Mouse (Mus musculus) gastrocnemius, adult 8-10 months (tissue): Measurements from ENCODE around the gene Mgat1. TPM values are rescaled to one million over a fixed set of nuclear protein-coding genes. Genes with fewer than 3 reads are reported as not detected.

Experiments
- DNase-seq, 2 experiments: peaks; one replicate each; pipeline ENCODE4 v3.0.0; 2022; ENCODE audit warnings: low spot score in 2 of 2
- total RNA-seq, 4 experiments: library from RNA; stranded (reverse); gene quantifications; 2 replicates each; pipeline ENCODE4 v1.2.4; 2022

The Mgat1 gene
- total RNA-seq, 4 experiments from 2014 or later, result 39.4 to 56.8 (median 48.4) TPM

- no peak for DNase-seq
Observed at GRCm38 (mm10) chr11:49241471-49241870, 2.5 kb upstream of the Mgat1 start.

GRCm38 (mm10) chr11:49242944-49243626 lies 906 bp upstream of the Mgat1 start:
- DNase-seq, result no peak

GRCm38 (mm10) chr11:49244595-49244930 lies 572 bp downstream of the Mgat1 start:
- no peak for DNase-seq

- no peak for DNase-seq
Observed at GRCm38 (mm10) chr11:49245176-49245575, 1.2 kb downstream of the Mgat1 start.

- no peak for DNase-seq
Observed at GRCm38 (mm10) chr11:49245634-49246415, 1.8 kb downstream of the Mgat1 start.

- DNase-seq, result no peak
Observed at GRCm38 (mm10) chr11:49246523-49246922, 2.5 kb downstream of the Mgat1 start.

GRCm38 (mm10) chr11:49247255-49247654 lies 3.3 kb downstream of the Mgat1 start:
- DNase-seq, result no peak

GRCm38 (mm10) chr11:49248226-49248973 lies 4.4 kb downstream of the Mgat1 start:
- DNase-seq, result no peak

GRCm38 (mm10) chr11:49248974-49249700 lies 5.1 kb downstream of the Mgat1 start:
- no peak for DNase-seq

GRCm38 (mm10) chr11:49249811-49250421 lies 5.9 kb downstream of the Mgat1 start:
- no peak for DNase-seq

- peak; percentile 85 to 87 for DNase-seq
Observed at GRCm38 (mm10) chr11:49250422-49251379, 6.7 kb downstream of the Mgat1 start.

- DNase-seq, result no peak
Observed at GRCm38 (mm10) chr11:49251380-49251761, 7.4 kb downstream of the Mgat1 start.

GRCm38 (mm10) chr11:49252048-49252447 lies 8.1 kb downstream of the Mgat1 start:
- DNase-seq, result no peak

GRCm38 (mm10) chr11:49253035-49253434 lies 9.0 kb downstream of the Mgat1 start:
- no peak for DNase-seq

GRCm38 (mm10) chr11:49259296-49259695 lies 15.3 kb downstream of the Mgat1 start:
- DNase-seq, result no peak

- DNase-seq, result no peak
Observed at GRCm38 (mm10) chr11:49259829-49260228, 15.8 kb downstream of the Mgat1 start.

GRCm38 (mm10) chr11:49260598-49261312 lies 16.8 kb downstream of the Mgat1 start:
- no peak for DNase-seq

GRCm38 (mm10) chr11:49261313-49261855 lies 17.4 kb downstream of the Mgat1 start:
- no peak for DNase-seq

- no peak for DNase-seq
Observed at GRCm38 (mm10) chr11:49262286-49262685, 18.3 kb downstream of the Mgat1 start.
